Mouse (Mus musculus) heart, postnatal 10 days (tissue): ENCODE data around the gene Ulk4. TPM values are rescaled to one million over a fixed set of nuclear protein-coding genes. Genes with fewer than 3 reads are reported as not detected.
"Not testable (repeated sequence)": the region's sequence is repeated elsewhere in the genome, so short reads cannot be mapped to it uniquely, and the experiment has no call there.

Source experiments
- DNase-seq, 2 experiments: peaks; one replicate each; pipeline ENCODE4 v3.0.0; 2021
- intact Hi-C: fragments of 180-260 bp; cut with DNase I; formaldehyde crosslinking; loops from one replicate; pipeline ENCODE4 v1.15.1; 2025
- total RNA-seq, 2 experiments: library from RNA; stranded (reverse); gene quantifications; 2 replicates each; pipeline ENCODE4 v1.2.3; 2021

The Ulk4 gene
- total RNA-seq, 2 experiments from 2014 or later, result 0.74 to 1.4 TPM

GRCm38 (mm10) chr9:121205046-121205445 is 72.0 kb downstream of the Ulk4 start:
- intact Hi-C loops, result no loop called here
- DNase-seq, result peak; percentile 17 to 22

GRCm38 (mm10) chr9:121204149-121204800 is 72.7 kb downstream of the Ulk4 start:
- intact Hi-C loops, result no loop called here
- no peak for DNase-seq

DNA sequence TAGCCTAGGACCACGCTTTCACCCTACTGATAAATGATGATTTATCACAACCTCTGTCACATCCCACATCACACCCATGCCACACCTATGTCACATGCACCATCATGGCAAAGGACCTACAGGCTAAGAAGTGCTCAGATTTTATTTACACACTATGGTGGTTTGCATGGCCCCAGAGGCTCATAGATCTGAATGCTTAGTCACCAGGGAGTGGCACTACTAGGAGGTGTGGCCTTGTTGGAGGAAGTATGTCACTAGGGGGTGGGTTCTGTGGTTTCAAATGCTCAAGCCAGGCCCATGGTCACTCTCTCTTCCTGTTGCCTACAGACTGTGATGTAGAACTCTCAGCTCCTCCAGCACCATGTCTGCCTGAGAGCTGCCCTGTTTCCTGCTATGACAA is 73.3 kb downstream of the Ulk4 start:
- DNase-seq, result no peak
- intact Hi-C loops, result no loop called here

GRCm38 (mm10) chr9:121199146-121199685 is 77.8 kb downstream of the Ulk4 start:
- intact Hi-C loops, DNase-seq: not testable (repeated sequence)

DNA sequence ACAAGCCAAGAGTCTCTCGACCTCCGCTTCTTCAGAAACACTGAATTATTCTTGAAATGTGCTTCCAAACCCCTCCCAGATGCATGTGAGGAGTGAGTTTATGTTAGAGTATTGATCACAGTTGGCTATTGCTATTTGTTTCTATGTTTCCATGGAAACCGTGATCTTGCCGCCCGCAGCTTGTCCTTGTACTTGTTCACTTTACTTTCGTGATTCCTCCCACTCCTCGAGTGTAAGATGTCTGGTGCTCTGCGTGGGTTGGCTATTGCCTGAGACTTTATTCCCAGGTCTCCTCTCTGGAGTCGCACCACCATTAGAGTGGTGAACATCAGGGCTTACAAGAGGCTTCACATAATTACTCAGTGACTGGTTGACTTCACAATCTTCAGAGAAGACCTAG is 80.5 kb downstream of the Ulk4 start:
- DNase-seq, result no peak
- intact Hi-C loops, result no loop called here

DNA sequence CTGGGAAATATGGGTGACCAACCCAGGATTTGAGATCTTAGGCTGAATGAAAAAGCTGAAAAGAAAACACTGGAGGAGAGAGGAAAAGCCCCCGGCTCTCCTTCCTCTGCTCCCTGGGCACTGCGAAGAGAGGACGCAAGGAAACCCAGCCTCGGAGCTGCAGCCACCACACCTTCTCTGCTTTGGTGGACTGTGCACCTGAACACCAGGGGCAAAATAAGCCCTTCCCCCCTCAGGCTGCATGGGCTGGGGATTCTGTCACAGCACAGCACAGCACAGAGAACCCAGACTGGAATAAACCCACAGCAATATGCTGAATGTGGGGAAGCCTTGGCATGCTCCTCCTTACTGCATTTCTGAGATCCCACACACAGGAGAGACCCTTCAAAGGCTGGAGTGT is 81.9 kb downstream of the Ulk4 start:
- intact Hi-C loops, result no loop called here
- DNase-seq, result no peak

- DNase-seq, result no peak
Measured at GRCm38 (mm10) chr9:121192601-121193370, 84.2 kb downstream of the Ulk4 start.

DNA sequence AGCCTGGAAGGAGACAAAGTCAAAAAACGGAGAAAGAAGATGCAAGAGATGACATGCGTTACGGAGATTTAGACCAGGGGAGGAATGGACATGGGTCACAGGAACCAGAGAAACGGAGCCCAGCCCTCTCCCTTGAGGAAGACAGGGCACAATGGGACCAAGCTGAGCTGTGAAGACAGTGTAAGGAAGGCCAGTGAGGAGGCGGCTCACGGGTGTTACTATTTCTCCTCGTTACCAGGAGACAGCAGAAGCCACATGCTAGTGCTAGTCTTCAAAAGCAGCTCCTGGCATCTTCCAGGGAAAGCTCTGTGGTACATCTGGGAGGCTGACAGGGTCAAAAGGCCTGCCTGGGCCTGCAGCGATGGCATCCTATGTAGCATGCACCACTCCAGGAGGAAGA is 89.2 kb downstream of the Ulk4 start:
- intact Hi-C loops, result no loop called here
- DNase-seq, result no peak

More at GRCm38 (mm10) chr9:121192601-121193370, 84.2 kb downstream of the Ulk4 start:
- intact Hi-C loops, result no loop called here

GRCm38 (mm10) chr9:121185796-121186195 is 91.2 kb downstream of the Ulk4 start:
- intact Hi-C loops, result no loop called here
- no peak for DNase-seq

DNA sequence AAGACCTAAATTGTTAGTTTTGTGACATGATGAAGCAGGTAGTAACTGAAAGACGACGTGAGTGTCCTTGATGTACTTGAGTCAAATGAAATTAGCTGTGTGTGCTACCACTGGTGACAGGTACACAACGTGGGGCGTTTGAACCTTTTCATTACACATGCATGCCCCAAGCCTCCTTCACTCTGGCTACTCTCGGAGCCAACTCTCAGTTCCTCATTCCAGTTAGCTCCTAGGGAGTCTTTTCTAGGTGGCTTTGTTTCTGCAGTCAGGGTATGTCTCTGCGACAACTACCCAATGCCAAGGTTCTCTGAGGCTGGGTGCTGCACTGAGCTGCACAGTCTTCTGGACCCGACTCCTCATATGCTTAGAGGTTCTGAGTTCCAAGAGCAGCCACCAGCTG is 100.6 kb downstream of the Ulk4 start:
- intact Hi-C loops, result no loop called here
- DNase-seq, result no peak

- intact Hi-C loops, result no loop called here
- no peak for DNase-seq
Measured at GRCm38 (mm10) chr9:121175201-121175600, 101.8 kb downstream of the Ulk4 start.

- intact Hi-C loops, result no loop called here
- DNase-seq, result no peak
Measured at GRCm38 (mm10) chr9:121172123-121172522, 104.9 kb downstream of the Ulk4 start.

DNA sequence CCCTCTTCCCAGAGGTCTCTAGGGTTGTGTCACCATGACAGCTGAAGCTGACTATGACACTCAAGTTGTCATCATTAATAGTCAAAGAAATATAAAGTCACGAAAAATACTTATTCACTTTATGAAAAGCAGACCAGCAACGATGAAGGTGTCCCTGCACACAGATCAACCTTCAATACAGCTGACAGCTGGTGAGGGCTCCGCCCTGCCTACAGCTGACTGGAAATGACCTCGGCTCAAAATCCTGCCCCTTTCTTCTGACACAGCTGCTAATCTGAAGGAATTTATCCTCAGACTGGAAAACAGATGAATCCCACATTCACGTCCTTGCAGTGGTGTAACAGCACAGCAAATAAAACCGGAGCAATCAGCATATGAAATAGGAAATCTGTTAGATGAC is 105.4 kb downstream of the Ulk4 start:
- intact Hi-C loops, result no loop called here
- DNase-seq, result no peak

DNA sequence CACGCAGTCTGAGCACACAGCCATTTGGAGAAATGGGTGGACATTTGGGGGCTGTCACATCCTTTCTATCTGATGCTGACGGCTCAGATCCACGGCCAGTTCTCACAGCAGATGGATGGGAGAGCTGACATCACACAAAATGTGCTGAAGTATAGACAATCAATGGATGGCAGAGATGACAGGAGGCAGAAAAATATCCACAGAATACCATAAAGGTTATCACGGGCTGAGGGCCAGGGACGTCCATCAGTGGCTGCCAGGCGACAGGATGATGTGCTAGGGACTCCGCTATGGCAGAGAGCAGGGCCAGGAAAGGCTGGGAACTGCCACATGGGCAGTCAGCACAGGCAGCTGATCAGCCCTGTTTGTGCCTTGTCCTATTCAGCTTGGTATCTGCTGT is 112.4 kb downstream of the Ulk4 start:
- no peak for DNase-seq
- intact Hi-C loops, result no loop called here

DNA sequence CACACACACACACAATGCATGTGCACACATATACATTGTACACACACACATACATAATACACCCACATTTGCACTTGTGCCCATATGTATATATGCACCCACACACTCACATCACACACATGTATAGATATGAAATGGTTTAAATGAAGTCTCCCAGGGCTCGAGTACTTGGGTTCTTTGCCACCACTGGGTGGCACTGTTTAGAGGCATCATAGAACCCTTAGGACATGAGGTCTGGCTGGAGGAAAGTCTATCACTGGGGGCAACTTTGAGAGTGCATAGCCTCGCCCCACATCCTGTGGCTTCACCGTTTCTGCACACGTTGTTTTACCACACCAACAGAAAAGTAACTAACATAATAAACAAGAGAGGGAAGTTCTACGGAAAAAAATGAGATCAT is 114.2 kb downstream of the Ulk4 start:
- peak; percentile 10 to 37 for DNase-seq
- intact Hi-C loops, result loop anchor here (2.0 kb wide), 1 partner anchor 78 kb away; no protein-coding TSS in a partner anchor

DNA sequence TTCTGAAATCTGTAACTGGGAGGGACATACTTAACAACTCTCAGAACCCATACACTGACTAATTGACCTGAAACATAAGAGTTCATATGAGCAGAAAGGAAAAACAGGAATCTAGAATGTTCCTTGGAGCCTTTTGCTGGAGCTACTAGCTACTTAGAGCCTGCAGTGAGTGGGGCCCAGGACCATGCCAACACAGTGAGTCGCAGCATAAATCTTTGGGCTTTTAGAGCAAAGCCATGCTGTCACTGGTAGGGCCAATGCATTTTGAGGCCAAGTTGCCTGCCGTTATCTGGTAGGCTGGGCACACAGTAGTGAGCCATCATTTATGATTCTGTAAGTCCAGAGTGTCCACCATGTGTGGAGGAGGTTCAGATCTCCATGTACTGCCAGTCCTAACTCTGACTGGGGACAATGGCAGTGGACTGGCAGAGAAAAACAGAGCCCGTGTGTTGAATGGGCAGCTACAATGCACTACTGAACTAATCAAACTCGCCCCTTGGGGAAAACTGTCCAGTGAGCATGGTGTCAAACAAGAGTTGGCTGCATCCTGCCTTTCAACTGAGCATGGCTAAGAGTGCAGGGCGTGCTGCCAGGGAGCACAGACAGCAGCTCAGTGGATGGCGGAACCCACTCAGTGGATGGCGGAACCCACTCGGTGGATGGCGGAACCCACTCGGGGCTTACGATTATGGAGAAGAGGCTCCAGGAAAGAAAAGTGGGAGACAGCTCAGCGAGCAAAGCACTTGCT is 115.0 kb downstream of the Ulk4 start:
- intact Hi-C loops, result loop anchor here (2.0 kb wide), 1 partner anchor 79 kb away; no protein-coding TSS in a partner anchor
- no peak for DNase-seq

DNA sequence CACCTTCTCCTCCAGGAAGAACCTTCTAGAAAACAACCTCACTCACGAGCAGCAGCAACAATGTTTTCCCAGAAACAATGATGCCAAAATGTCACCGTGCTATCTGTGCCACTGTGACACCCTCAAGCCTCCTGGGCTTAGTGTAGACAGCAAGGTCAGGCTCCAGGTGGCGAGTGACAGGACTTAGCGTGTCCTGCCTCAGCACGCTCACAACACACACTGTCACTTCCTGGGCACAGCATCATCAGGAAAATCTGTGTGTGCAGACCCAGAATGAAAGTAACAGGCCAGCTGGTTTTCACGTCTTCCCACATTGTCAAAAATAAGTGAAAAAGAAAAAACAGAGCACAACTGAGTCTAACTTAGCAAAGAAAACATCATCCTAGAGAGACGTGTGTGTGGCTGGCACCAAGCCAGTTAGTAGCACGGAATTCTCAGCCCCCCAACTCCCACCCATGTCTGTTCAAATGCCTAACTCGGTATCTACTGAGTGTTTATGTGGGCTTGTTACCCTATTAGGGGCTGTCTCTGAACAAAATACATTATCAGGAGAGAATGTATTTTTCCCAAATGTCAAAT is 120.7 kb downstream of the Ulk4 start:
- no peak for DNase-seq
- intact Hi-C loops, result no loop called here

DNA sequence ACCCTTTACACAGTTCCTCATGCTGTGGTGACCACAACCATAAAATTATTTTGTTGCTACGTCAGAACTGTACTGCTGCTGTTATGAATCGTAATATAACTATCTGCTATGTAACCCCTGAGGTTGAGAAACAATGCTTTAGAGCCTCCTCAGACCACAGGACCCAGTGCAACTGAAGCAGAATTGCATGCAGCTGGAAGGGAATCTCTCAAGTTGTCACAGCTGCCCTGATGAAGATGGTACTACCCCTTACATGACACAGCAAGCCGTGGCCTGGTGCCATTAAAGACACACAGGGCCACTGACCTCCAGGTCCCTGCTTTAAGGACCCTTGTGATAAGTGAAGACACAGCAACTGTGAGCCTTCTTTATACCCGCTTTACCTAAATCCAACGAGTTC is 123.7 kb downstream of the Ulk4 start:
- intact Hi-C loops, result no loop called here
- no peak for DNase-seq

- DNase-seq, result peak; percentile 14
- intact Hi-C loops, result no loop called here
Measured at GRCm38 (mm10) chr9:121148602-121149001, 128.4 kb downstream of the Ulk4 start.

GRCm38 (mm10) chr9:121143208-121143607 is 133.8 kb downstream of the Ulk4 start:
- no peak for DNase-seq
- intact Hi-C loops, result no loop called here

DNA sequence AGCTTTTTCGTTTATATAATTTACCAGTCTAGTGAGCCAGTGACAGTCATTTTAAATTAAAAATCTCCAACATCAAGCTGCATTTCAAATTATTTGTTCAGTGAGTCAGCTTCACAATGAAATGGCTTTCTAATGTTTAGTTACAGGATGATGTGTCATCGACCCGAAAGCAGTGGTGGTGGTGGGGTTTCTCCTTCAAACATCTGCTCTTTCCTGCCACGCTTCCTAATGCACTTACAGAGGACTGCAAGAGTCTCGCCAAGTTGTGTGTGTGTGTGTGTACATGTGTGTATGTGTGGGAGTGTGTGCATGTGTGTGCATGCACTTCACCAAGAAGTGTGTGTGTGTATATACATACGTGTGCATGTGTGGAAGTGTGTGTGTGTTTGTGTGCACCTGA is 144.4 kb downstream of the Ulk4 start:
- no peak for DNase-seq
- intact Hi-C loops, result no loop called here
